Mouse (Mus musculus): ENCODE measurements around the gene Ttc9c.
"Not testable (repeated sequence)": the region's sequence is repeated elsewhere in the genome, so short reads cannot be mapped to it uniquely, and the experiment has no call there.

Gene Ttc9c

DNA sequence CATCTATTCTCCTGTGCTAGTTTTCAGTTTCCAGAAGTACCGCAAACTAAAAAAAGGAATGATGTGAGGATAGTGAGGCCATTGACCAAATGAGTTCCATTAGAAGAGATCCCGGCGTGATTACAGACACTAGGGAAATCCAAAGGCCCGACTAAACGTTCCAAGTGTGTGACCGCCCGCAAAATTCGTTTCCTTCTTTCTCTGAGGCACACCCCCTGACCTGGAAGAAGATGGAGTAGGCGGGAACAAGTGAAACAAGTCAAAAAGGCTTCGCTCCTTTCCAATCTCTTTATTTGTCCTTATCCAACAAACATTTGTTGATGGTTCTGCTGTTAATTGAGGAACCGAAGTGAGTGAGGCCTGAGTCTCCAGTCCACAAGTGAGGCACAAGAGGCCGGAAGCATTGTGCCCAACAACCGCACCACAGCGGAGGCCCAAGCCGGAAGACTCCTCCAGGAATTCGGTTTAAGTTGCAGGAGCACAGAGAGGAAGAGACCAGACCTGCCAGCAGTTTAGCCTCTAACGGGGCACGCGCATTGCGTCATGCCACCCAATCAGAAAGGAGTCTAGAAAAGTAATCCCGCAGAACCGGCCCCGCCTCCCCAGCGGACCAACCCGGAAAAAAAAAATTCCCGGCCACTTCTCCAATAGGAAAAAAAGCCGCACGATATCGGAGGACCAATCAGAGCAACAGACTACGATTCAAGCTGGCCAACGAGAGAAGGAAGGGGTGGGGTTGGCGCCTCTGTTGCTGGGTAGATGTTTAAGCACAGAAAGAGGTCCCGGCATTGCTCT, at the start of gene Ttc9c:
Ttc9c (minus strand) TSS at position 533 of the 795 bp plus-strand sequence.
- DNase-seq (ENCODE audit: low spot score) = peak; percentile 96

DNA sequence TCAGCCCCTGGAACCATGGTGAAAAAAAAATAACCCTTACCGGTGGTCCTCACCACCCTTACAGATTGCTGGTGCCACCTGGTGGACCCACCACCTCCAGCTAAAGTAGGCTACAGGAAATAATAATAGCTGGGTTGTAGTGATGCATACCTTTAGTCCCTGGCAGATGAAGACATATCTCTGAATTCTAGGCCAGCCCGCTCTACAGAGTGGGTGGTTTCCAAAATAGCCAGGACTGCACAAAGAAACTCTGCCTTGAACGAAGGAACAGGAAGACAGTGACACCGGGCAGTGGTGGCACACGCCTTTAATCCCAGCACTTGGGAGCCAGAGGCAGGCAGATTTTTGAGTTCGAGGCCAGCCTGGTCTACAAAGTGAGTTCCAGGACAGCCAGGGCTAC, 45.1 kb upstream of the Ttc9c start:
- no peak for DNase-seq (ENCODE audit: low spot score)

DNA sequence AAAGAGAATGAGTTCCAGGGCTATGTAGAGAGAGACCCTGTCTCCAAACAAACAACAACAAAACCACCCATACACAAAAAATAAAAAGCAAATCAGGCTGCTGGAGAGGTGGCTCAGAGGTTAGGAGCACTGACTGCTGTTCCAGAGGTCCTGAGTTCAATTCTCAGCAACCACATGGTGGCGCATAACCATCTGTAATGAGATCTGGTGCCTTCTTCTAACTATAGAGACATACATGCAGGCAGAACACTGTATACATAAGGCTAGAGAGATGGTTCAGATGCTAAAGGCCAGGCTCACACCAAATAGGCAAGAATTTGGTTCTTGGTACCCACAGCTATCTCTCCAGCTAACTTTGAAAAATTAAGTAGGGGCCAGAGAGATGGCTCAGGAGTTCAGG, 39.9 kb upstream of the Ttc9c start:
- no peak for DNase-seq (ENCODE audit: low spot score)

DNA sequence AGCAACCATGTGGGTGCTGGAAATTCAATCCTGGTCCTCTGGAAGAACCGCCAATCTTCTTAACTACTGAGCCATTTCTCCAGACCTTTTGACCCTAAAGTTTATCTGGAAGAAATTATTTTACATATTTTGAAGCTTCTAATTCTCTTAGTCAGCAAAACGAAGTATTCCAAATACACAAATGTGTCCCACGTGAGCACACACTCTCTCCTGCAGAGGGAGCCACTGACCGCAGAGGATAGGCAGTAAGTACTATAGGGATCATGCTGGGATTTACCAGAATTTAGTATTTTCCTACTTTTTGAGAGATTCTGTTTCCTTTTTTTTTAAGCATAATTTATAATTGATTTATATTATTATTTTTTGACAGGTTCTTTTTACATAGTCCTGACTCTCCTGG, 38.6 kb upstream of the Ttc9c start:
- peak; percentile 80 for DNase-seq (ENCODE audit: low spot score)

DNA sequence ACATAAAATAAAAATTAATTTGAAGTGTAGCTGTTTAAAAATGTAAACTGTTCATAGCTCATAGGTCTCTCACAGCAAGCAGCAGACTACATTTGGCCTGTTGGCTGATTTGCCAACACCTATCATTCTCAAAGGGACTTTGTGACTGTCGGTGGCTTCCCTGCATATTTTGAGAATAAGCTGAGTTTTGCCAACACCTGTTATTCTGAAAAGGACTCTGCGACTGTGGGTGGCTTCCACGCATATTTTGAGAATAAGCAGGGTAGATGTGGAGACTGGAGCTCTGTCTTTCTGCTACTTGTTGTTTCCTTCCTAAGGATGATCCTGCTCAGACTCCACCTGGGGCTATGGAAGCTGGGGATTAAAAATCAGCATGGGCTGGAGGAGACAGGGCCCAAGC, 34.0 kb upstream of the Ttc9c start:
- no peak for DNase-seq (ENCODE audit: low spot score)

DNA sequence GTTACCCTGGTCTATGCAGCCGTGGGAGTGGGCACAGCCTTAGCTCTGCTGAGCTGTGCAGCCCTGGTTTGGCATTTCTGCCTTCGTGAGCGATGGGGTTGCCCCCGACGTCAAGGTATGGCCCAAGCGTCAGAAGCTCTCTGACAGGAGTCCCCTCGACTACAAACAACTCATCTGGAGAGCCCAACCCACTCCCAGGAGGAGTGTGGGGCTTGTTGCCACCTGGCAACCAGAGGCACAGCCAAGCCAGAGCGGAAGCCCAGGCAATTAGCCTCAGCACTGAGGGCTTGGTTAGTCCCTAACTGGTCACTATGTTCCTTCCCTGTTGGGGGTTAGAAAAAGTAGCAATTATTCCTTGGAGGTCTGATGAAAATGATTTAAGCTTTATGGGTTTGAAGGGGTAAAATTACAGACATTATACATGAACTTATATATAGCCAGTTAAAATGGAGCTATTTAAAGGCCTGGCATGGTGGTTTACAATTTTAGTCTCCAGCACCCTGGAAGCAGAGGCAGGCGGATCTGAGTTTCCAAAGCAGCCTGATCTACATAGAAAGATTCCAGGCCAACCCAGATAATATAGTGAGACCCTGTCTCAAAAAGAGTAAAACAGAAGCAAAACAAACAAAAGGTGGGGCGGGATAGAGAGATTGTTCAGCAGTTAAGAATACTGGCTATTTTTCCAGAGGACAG, 33.2 kb upstream of the Ttc9c start:
- no peak for DNase-seq (ENCODE audit: low spot score)

DNA sequence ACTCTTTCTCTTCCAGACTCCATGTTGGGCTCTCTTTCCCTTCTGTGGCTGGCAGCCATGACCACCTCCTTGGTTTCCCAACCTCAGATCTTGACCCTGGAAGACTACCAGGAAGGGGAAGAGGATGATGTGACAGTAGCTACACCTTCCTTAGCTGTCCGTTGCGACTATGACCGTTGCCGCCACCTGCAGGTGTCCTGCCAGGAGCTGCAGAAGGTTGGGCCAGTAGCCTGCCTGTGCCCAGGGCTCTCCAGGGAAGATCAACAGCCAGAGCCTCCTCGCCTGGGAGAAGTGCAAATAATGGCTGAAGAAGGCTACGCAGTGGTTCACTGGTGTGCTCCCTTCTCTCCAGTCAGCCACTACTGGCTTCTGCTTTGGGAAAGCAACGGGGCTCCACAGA, 32.5 kb upstream of the Ttc9c start:
- DNase-seq (ENCODE audit: low spot score) = no peak

DNA sequence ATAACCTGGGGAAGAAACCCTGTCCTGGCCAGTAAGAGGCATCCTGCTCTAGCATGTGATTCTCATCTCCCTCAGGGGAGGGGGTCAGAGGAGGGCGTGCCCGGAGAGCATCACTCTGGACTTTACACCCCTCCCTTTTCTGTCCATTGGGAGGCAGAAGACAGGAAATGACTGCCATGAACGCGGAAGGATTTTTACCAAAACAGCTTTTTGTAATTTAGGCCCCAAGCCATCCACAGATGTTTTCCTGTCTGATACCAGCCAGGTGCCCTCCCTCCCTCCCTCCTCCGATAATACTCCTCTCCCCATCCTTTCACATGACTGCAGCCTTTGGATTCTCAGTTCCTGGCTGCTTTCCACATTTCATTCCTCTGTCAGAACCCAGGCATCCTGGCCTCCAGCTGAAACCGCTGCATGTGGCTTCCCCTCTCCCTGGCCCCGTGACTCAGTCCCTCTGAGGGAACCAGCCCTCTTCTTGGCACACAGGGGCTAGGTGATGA, 31.3 kb upstream of the Ttc9c start, which contains the start of gene Lrrn4cl:
Lrrn4cl (plus strand) TSS at position 367 of the 500 bp plus-strand sequence.
- DNase-seq (ENCODE audit: low spot score) = no peak

DNA sequence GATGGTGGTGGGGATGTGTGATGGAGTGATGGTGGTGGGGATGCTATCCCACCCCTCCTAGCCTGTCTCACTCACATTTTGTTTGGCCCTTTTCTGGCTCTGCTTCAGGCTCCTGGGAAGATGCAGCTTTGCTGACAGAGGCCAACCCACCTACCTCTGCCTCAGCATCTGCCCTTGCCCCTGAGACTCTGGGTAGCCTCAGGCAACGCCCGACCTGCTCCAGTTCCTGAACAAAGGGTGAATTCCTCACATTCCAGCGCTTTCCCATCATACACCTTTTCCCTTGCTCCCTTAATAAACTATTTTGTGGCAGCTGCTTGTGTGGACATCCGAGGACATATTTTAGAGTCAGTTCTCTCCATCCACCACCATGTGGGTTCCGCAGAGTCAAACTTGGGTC, 29.2 kb upstream of the Ttc9c start:
- no peak for DNase-seq (ENCODE audit: low spot score)

DNA sequence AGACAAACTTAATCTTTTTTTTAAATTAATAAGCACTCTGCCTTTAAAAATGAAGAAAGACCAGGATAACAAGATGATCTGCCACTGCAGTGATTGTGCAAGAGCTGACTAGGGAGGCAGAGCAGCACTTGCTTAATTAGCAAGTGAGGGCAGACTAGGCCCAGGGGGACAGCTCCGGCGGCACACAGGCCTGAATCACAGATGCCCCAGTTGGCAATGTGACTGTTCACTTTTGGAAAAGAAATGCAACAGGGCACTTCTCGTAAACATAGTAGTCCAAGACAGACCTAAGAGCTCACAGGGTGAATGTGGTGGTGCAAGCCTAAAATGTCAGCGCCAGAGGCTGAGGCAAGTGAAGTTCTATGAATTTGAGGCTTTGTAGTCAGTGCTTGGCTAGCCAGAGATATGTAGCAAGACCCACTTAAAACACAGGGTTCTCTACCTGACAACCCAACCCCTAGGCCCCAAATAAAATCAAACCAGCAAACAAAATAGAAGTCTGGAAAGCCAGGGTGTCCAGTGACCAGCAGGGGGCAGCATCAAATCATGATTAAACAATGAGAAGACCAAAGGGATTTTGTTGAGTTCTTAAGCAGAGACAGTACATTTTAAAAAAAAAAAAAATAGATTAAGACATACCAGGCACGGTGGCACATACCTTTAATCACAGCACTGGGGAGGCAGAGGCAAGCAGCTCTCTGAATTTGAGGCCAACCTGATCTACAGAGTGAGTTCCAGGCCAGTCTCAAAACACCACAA, 25.4 kb upstream of the Ttc9c start:
- DNase-seq (ENCODE audit: low spot score) = peak; percentile 93

DNA sequence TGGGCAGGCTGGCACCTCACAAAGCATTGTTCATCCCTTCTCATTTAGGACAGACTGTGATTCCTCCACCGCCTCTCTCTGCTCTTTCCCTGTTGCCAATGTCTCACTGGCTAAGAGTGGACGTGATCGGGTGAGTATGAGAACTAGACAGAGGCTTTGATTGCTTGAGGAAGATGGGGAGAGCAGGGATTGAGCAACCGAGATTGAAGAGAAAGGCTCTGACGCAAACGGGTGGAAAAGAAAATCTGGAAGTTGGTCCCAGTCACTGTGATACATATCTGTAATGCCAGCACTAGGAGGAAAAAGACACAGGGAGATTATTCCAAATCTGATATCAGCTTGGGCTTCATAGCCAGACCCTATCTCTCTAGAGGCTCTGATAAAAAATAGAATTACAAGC, 23.8 kb upstream of the Ttc9c start:
- DNase-seq (ENCODE audit: low spot score) = no peak

DNA sequence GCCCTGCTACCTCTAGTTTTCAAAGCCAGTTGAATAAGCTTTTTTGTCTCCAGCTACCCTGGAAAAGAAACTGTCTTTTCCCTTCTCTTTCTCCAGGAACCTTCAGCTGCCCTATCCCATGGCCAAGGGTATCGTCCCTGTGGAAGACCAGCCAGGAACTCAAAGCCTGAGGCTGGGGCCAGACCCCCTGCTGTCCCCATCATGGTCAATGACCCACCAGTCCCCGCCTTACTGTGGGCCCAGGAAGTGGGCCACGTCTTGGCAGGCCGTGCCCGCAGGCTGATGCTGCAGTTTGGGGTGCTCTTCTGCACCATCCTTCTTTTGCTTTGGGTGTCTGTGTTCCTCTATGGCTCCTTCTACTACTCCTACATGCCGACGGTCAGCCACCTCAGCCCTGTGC, 21.9 kb upstream of the Ttc9c start:
- no peak for DNase-seq (ENCODE audit: low spot score)

DNA sequence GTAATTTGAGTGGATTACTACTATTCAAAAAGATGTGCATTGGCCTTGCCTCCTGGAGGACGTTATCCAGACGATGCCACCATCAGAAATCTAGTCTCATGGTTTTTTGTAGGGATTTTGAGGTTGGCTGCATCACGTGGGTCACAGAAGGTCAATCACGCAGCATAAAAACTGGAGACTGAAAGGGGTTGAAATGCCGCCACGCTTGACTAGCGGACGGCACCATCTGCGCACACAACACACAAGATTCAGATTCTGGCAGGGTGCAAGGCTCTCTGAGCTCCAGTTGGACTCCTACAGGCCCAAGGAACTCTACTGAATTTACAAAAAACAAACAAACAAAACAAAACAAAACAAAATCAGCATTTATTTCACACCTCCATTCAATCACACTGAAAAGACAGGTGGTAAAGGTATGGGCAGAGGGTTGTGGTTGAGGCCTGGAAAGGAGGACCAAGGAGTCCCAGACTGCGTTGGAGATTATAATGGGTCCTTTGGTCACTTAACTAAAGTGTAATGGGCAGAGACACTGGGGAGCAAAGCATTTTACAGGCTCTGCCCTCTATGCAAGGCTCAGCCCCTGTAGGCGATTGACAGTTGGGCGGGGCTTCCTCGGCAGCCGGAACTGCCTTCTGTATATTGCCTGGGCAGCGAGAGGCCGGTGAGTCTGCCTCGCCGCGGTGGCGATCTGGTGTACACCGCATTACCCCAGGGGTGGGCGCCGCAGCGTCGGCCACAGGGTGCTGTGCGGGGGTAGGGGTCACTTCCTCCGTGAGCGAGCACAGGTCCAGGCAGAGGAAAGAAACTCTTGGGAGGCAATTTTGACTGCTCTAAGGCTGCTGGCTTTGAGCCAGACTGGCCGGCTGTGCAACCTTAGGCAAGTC, 21.0 kb upstream of the Ttc9c start:
- peak; percentile 78 for DNase-seq (ENCODE audit: low spot score)

DNA sequence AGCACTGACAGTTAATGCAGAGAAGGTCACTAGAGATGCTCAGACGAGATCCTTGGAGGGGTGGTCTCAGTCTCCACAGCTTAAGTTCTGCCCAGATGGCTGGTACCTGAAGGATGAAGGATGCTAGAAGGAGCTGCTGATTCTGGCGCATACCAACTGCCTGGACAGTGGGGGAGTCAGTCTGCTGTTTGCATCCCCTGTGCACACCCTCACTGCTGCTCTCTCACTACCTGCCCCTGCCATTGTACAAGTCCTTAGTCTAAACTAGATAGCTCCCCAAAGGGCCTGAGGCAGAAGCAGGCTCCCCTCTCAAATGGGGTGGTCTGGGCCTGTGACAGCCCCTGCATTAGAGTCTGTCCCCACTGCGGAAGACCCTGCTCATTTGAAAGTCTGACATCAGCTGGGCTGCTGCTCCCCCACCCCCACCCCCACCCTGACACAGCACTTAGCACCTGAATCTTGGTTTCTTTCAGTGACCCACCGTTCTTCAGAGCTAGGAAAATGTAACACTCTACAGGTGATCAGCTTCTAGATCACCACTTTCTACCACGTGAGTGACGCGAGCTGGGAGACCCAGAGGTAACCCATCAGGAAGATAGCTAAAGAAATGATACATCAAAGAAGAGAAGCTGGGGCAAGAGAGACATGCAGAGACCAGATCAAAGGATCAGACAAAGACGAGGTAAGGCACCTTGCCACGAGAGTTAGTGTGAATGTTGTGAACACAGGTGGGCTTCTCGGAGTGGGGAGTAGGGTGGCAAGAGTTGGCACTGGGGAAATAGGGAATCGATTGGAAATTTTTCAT, 20.2 kb upstream of the Ttc9c start, which contains the start of gene Gng3:
Gng3 (minus strand) TSS at position 92 of the 805 bp plus-strand sequence.
- DNase-seq (ENCODE audit: low spot score) = no peak

DNA sequence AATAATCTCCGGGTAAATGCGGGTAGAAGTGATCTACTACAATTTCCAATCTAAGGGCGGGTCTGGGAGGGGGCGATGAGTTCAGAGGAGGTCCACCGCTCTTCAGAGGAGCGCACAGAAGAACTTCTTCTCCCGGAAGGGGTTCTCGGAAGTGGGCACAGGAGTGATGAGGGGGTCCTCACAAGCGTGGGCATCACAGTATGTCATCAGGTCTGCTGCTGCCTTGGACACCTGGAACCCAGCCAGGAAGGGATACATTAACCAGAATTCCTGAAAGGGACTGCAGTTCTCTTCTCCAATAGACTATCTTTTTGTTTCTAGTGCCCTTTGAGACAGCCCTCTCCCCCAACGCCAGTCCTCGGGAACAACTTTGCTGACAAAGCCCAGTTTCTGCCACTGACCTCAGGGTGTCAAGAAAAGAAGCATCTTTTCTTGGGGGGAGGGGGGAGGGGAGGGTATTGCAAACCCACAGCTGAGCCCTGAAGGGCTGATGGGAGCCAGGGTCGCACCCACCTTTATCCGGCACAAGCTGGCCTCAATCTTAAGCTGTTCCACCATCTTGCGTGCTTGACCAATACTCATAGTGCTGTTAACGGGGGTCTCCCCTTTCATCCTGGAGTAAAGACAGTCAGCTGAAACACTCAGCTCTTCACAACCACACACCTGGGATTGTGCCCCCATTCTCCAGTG, 19.1 kb upstream of the Ttc9c start:
- DNase-seq (ENCODE audit: low spot score) = peak; percentile 77

DNA sequence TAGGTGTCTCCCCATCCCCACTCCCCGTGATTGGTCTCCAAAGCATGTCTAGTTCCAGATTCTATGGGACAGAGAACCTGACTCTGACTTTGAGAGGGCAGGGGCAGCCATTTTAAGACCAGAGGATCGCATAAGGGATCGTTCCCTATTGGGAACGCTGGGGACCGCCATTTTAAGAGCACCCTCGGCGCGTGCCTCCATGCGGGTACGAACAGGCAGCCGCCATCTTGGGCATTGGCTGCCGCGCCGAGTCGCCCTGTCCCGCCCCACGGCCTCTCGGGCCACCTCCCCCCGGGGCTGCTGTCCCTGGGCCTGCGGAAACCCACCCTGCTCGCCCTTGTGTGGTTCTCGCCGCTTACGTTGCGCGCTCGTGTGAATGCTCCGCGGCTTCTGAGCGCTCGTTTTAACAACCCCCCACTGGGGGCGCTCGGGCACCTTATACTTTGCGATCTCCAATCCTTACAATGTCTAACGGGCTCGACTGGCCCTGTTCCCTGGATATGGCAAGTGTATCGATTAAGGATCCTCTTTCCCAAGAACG, 18.2 kb upstream of the Ttc9c start, which contains the start of gene Bscl2:
Bscl2 (plus strand) TSS at position 217 of the 541 bp plus-strand sequence.
- peak; percentile 88 for DNase-seq (ENCODE audit: low spot score)

DNA sequence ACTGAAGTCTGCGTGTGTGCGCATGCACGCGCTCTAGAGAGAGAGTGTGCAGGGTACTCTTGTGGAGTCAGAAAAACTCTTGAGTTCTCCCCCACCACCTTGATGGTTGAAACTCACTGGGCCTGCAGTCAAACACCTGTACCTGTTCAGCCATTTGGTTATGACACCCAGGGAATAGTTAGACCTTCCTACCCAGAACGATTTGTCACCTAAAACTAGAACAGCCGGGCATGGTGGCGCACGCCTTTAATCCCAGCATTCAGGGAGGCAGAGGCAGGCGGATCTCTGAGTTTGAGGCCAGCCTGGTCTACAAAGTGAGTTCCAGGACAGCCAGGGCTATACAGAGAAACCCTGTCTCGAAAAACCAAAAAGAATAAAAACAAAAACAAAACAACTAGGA, 17.2 kb upstream of the Ttc9c start:
- not testable (repeated sequence) for DNase-seq (ENCODE audit: low spot score)

DNA sequence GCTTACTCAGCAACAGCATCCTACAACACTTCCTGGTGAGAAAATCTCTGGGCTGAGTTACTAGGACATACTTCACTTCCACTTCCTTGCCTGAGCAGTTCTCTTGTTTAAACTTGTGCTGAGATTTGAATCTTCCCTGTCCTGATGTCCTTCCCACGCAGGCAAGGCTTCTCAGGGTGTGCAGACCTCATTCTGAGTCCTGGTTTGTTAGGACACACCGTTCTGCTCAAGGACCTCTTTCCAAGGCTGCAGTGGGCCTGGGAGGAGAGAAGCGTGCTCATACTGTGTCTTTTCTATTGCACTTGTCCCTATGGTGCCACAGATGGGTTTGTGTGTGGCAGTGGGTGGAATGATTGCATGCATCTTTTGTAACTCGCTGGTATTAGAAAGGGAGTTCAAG, 13.8 kb upstream of the Ttc9c start:
- DNase-seq (ENCODE audit: low spot score) = no peak

DNA sequence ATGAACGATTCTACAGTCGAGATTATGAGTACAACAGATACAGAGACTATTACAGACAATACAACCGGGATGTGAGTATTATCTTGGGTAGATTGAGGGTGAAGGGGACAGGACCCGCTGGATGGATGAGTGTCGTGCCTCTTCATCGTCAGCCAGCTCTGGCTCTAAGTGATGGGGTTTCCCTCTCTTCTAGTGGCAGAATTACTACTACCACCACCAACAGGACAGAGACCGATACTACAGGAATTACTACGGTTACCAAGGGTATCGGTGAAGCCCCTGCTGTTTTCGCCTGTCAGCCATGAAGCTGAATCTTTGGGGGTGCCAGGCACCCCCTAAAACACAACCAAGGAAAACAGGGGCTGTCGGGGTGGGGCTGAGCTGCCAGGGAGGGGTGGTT, 12.1 kb upstream of the Ttc9c start:
- no peak for DNase-seq (ENCODE audit: low spot score)

DNA sequence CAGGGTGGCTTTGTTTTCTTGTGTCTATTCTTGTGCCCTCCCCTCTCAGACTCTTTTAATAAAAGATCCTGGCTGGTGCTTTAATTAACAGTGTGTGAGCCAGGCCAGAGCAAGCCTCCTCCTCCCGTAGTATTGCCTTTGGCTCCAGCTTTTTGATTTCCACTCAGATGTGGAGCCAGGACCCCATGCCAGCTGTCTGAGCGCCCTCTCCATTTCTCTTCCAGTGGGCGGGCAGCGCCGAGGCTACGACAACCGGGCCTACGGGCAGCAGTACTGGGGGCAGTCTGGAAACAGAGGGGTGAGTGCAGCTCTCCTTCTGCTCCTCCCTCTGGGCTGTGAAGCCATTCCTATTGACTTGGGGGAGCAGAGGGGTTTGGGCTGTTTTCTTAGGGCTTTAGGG, 11.5 kb upstream of the Ttc9c start:
- DNase-seq (ENCODE audit: low spot score) = no peak

Measured in testis, postnatal 10 days (tissue).